Mouse (Mus musculus) heart, adult 9 months (tissue): ENCODE measurements at regions not wholly inside any gene's neighbourhood (a gene's known extent, or its start where the extent isn't known, plus 50 kb on each side); places are given as distances from the start of the nearest gene placed in this dataset.

Experiments used
- DNase-seq, 2 experiments: peaks; one replicate each; pipeline ENCODE4 v3.0.0; 2022; ENCODE audit warnings: low spot score in 2 of 2

- no peak for DNase-seq
These were observed 280.4 kb downstream of the Lyplal1 start for GRCm38 (mm10) chr1:185836632-185837281.

GRCm38 (mm10) chr1:185842481-185842880, 274.6 kb downstream of the Lyplal1 start:
- no peak for DNase-seq

GRCm38 (mm10) chr1:185847161-185847560, 269.9 kb downstream of the Lyplal1 start:
- no peak for DNase-seq

GRCm38 (mm10) chr1:185850590-185850989, 266.5 kb downstream of the Lyplal1 start:
- DNase-seq = no peak

GRCm38 (mm10) chr1:185851262-185851893, 265.7 kb downstream of the Lyplal1 start:
- DNase-seq = no peak

GRCm38 (mm10) chr1:185861692-185862091, 255.4 kb downstream of the Lyplal1 start:
- DNase-seq = no peak

- DNase-seq = no peak
These were observed 251.2 kb downstream of the Lyplal1 start for GRCm38 (mm10) chr1:185865945-185866344.

GRCm38 (mm10) chr1:185866612-185867011, 250.5 kb downstream of the Lyplal1 start:
- DNase-seq = no peak

GRCm38 (mm10) chr1:185867018-185867417, 250.1 kb downstream of the Lyplal1 start:
- no peak for DNase-seq

- no peak for DNase-seq
These were observed 248.4 kb downstream of the Lyplal1 start for GRCm38 (mm10) chr1:185868721-185869120.

GRCm38 (mm10) chr1:185887031-185887430, 230.1 kb downstream of the Lyplal1 start:
- DNase-seq = no peak

GRCm38 (mm10) chr1:185891814-185892213, 225.3 kb downstream of the Lyplal1 start:
- DNase-seq = no peak

- no peak for DNase-seq
These were observed 223.7 kb downstream of the Lyplal1 start for GRCm38 (mm10) chr1:185893421-185893820.

- peak in 1 of 2 experiments; percentile 4 for DNase-seq
These were observed 218.6 kb downstream of the Lyplal1 start for GRCm38 (mm10) chr1:185898475-185898874.

GRCm38 (mm10) chr1:185900316-185900715, 216.8 kb downstream of the Lyplal1 start:
- DNase-seq = no peak

- DNase-seq = no peak
These were observed 214.7 kb downstream of the Lyplal1 start for GRCm38 (mm10) chr1:185902395-185902794.

GRCm38 (mm10) chr1:185905666-185906065, 211.4 kb downstream of the Lyplal1 start:
- peak; percentile 47 to 51 for DNase-seq

GRCm38 (mm10) chr1:185915579-185915978, 201.5 kb downstream of the Lyplal1 start:
- DNase-seq = no peak

GRCm38 (mm10) chr1:185918663-185919062, 198.4 kb downstream of the Lyplal1 start:
- no peak for DNase-seq

GRCm38 (mm10) chr1:185923723-185924122, 193.4 kb downstream of the Lyplal1 start:
- no peak for DNase-seq

GRCm38 (mm10) chr1:185929000-185929399, 188.1 kb downstream of the Lyplal1 start:
- DNase-seq = no peak

GRCm38 (mm10) chr1:185929761-185930160, 187.3 kb downstream of the Lyplal1 start:
- DNase-seq = no peak

- no peak for DNase-seq
These were observed 183.5 kb downstream of the Lyplal1 start for GRCm38 (mm10) chr1:185933623-185934022.
